Mouse (Mus musculus) embryonic fibroblast, embryonic 13.5 days (primary cell): ENCODE measurements around the gene Uqcr10. TPM values are rescaled to one million over a fixed set of nuclear protein-coding genes. Genes with fewer than 3 reads are reported as not detected.
A peak's percentile ranks its signal among the peaks of the same experiment; 100 is the strongest.

Experiments
- H3K27ac ChIP-seq: 2 replicates; pipeline ENCODE4 v1.5.1; 2012; ENCODE audit warnings: low read length, control low read depth, inconsistent platforms; ENCODE audit not compliant: insufficient read depth
- H3K4me1 ChIP-seq: 2 replicates; pipeline ENCODE4 v1.6.1; 2011; ENCODE audit warnings: low read length; ENCODE audit not compliant: control insufficient read depth, insufficient read depth
- H3K4me3 ChIP-seq: 2 replicates; pipeline ENCODE4 v1.5.1; 2011; ENCODE audit warnings: mild to moderate bottlenecking, control low read depth, low read length; ENCODE audit not compliant: insufficient read depth
- CTCF ChIP-seq: IDR thresholded peaks from 2 replicates; pipeline ENCODE4 v1.5.1; 2011; ENCODE audit warnings: mild to moderate bottlenecking, control low read depth, low read length, moderate library complexity, borderline replicate concordance; ENCODE audit not compliant: insufficient read depth
- POLR2A ChIP-seq: IDR thresholded peaks from 2 replicates; pipeline ENCODE4 v1.6.1; 2011; ENCODE audit warnings: low read depth, mild to moderate bottlenecking, control low read depth, low read length, moderate library complexity
- polyA plus RNA-seq: library from polyadenylated mRNA; stranded (reverse); fragments of >200 nt; gene quantifications from 2 replicates; pipeline ENCODE4 v1.2.4, GENCODE M21; 2011; ENCODE audit warnings: low read depth; ENCODE audit not compliant: missing spikeins, insufficient read length

Gene Uqcr10
- polyA plus RNA-seq, 1 experiment: 274 TPM

DNA sequence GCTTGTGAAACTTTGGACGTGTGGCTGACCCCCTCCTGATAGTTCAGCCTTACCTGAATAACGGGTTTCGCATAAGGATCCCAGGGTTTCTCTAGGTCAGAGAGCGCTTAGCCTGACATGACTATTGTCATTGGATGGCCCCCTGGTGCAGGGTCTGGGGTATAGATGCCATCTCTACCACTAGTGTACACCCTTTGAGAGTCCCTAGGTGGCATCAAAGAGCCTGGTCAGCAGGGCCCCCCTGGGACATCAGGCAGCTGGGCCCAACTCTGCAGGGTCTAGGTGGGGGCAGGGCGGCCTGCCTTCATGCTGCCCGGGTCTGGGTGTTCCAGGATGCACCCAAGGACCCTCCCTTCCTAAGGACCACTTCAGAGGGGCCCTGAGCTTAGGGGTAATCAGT is 32.2 kb upstream of the Uqcr10 start:
- Histone ChIP-seq H3K4me3 (no peak overlapping the region), H3K27ac (no peak overlapping the region), H3K4me1 (no peaks in the 10 kb centered on the region)
- TF ChIP-seq POLR2A: no peak
- no peak for TF ChIP-seq CTCF

DNA sequence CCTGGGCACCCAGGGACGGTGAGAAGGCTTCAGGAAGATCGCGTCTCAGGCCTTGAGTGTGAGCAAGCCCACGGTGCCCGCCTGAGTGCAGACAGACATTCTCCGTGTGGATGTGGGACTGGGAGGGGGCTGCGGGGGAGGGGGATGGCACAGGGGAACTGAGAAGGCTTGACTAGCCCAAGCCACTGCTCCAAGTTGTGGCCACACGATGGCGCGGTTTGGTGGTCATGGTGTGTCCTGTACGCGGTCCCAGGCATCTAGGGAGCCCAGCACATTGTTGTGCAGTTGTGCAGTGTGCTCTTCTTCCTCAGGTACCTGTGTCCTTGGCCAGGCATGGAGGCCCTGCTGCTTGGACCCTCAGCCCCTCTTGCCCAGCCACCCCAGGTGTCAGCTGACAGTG is 30.0 kb upstream of the Uqcr10 start:
- no peak for TF ChIP-seq POLR2A
- TF ChIP-seq CTCF: peak; percentile 61; the same call in 1 of the 2 replicates
- no peak overlapping the region for H3K4me3 ChIP-seq
- no peak overlapping the region for H3K27ac ChIP-seq
- H3K4me1 ChIP-seq: no peaks in the 10 kb centered on the region

DNA sequence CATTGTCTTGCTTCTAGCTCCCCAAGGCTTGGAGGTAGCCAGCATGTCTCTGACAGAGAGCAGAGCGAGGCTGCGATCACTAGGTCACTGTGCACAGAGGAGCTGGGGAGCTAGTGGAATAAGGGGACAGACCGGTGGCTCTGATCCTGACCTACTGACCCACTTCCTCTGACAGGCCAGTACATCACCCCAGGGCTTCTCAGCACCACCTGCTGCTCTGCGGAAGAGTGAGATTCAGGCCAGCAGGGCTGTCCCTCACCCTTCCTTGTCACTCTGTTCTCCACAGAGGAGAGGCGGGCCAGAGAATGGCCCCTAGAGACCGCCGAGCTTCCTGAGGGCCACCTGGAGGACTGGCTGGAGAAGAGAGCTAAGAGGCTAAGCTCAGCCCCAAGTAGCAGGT is 27.6 kb upstream of the Uqcr10 start:
- no peak overlapping the region for H3K27ac ChIP-seq
- no peaks in the 10 kb centered on the region for H3K4me1 ChIP-seq
- TF ChIP-seq POLR2A (no peak), CTCF (no peak)
- no peak overlapping the region for H3K4me3 ChIP-seq

DNA sequence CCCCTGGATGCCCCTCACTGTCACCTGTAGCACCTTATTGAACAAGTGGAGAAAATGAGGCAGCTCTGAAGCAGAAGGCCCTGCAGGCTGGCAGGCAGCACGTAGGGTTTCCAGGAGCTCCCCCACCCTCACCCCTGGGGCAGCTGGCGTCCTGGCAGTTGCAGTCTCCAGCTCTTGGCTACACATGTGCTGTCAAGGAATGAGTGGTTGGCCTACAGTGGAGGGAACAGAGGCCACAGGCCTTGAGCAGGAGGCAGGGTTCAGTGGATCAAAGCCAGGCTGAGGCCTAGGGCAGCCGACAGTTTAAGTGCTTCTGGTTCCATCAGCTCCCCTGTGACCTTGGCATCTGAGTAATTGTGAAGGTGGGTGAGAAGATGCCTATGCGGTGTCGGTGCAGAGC is 26.8 kb upstream of the Uqcr10 start:
- Histone ChIP-seq H3K4me1 (no peaks in the 10 kb centered on the region), H3K4me3 (no peak overlapping the region), H3K27ac (no peak overlapping the region)
- TF ChIP-seq POLR2A: no peak
- TF ChIP-seq CTCF: no peak

DNA sequence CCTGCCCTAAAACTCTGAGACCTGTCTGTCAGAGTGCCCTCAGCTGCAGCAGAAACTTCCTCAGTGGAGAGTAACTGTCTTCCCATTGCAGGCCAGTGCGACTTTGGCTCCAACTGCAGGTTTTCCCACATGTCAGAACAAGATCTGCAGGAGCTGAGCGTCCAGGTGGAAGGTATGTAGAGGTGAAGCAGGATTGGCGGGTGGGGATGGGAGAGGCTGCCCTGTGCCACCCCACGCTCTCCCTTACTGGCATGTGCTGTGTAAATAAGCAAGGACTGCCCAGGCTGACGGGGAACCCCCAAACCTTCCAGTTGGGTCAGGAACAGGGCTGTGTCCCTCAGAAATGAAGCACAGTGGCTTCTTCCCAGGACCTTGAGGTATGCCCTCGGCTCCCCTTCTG is 26.0 kb upstream of the Uqcr10 start:
- Histone ChIP-seq H3K27ac (no peak overlapping the region), H3K4me1 (no peaks in the 10 kb centered on the region), H3K4me3 (no peak overlapping the region)
- TF ChIP-seq POLR2A: no peak
- no peak for TF ChIP-seq CTCF

DNA sequence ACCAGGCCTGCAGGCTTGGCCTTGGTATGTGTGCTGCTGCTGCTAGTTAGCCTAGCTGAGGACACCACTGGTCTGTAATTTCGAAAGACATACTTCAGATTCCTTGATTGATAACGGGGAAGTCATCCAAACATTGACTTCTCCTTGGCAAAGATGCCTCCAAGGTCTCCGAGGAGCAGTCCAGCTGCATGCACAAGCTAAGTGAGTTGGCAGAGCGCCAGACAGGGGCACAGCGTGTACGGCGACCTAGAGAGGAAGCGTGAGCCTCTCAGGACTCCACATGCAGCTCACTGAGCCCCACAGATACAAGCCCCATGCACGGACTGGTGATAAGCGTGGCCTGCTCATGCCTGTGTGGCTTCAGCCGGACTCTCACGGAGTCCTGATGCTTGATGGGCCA is 25.5 kb upstream of the Uqcr10 start:
- Histone ChIP-seq H3K4me3 (no peak overlapping the region), H3K4me1 (no peaks in the 10 kb centered on the region), H3K27ac (no peak overlapping the region)
- TF ChIP-seq POLR2A (no peak), CTCF (no peak)

DNA sequence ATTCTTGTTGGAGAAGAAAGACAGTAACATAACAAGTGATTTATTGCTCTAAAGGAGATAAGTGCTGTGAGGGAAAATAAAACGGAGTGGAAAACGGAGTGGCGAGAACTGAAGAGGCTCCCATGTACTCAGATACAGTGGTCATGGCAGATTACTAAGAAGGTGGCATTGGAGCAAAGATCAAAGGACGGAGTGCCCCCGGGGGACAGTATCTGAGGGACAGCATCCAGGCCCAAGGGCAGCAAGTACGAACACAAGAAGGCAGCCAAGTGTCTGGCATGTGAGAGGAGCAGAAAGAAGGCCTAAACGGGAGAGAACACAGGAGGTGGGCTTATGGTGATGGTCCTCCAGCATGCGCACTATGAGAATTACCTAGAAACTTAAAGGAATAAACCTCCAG is 17.6 kb upstream of the Uqcr10 start:
- Histone ChIP-seq H3K4me1 (no peaks in the 10 kb centered on the region), H3K27ac (no peak overlapping the region), H3K4me3 (no peak overlapping the region)
- no peak for TF ChIP-seq CTCF
- TF ChIP-seq POLR2A: no peak

DNA sequence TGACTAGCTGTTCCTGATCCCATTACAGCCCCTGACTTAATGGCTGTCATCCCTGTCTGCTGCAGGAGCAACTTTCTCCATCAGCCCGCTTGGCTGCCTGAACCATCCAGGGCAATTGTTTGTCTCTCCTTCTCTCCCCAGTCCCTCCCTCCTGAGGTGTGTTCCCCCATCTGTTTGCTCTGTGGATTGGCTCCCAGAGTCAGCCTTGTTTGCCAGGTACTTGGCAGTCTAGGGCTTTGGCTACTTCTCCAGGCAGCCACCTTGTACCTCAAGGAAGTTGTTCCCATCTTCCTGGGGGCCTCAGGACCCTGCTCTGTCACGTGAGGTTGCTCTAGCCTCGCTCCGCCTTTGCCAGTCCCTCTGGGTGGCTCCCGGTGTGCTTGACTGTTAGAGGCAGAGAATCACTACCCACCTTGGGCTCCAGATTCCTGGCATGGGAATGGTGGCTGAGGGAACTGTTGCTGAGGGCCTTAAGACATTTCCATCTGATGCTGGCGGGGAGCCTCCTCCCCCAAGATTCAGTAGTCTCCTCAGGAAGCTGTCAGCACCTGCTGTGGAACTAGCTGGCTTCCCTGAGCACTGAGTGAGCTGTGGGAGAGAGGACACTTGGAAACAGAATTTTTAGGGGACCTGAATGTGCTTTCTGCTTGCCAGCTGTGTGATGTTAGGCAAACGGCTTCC is 16.9 kb upstream of the Uqcr10 start:
- H3K4me1 ChIP-seq: no peaks in the 10 kb centered on the region
- no peak overlapping the region for H3K4me3 ChIP-seq
- no peak overlapping the region for H3K27ac ChIP-seq
- no peak for TF ChIP-seq POLR2A
- no peak for TF ChIP-seq CTCF

DNA sequence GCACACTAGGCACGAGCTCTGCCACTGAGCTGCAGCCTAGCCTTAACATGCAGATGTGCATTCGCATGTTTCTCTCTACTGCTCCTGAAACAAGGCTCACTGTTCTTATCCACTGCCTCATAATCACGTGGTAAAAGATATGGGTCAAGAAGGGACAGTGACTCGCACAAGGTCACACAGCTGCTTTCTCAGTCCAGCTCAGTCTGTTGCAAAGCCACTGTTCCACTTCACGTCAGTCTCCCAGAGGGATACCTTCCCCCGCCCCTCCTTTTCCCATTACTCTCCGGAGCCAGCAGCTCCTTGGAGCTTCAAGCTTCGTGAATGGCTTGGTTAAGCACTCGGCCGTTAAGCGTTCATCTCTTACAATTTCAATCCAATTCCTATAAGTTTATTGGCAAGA is 16.3 kb upstream of the Uqcr10 start:
- Histone ChIP-seq H3K4me1 (no peaks in the 10 kb centered on the region), H3K4me3 (no peak overlapping the region), H3K27ac (no peak overlapping the region)
- TF ChIP-seq CTCF (no peak), POLR2A (no peak)

DNA sequence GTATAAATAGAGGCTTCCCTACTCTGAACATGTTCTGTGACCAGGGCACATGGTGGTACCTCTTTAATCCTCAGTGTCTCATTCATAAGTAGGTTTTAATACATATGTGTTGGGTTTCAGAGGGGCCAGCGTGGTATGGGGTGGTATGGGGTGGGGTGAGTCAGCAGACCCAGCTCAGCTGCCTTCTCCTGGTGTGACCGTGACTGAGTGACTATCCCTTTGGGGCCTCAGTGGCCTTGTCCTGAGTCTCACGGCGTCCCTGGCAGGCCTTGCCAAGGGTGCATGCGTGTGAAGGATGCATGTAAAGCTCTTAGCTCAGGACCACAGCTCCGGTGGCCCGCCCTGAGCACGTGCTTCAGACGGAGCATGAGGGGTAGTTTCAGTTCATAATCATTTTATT is 15.8 kb upstream of the Uqcr10 start:
- TF ChIP-seq CTCF: no peak
- no peak for TF ChIP-seq POLR2A
- no peak overlapping the region for H3K27ac ChIP-seq
- no peak overlapping the region for H3K4me3 ChIP-seq
- H3K4me1 ChIP-seq: no peaks in the 10 kb centered on the region

DNA sequence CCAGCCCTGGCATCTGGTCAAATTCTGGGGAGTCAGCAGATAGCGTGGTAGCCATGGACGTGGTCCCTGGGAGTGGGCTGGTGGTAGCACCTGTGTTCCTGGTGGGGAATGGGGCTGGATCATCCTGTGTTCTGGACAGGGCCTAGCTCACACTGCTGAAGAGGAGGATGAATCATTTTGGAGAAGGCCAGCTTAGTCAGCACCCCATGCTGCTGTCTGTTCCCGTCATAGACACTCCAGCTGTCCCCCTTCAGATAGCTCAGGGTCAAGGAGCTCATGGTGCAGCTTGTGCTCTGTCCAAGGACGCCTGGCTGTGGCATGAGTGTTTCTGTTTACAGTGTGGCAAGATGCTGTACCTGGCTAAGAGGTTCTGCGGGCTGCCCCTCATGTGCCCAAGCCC is 14.4 kb upstream of the Uqcr10 start:
- TF ChIP-seq CTCF (no peak), POLR2A (no peak)
- H3K4me1 ChIP-seq: no peaks in the 10 kb centered on the region
- H3K4me3 ChIP-seq: no peak overlapping the region
- H3K27ac ChIP-seq: no peak overlapping the region
